In the genomic region with DNA sequence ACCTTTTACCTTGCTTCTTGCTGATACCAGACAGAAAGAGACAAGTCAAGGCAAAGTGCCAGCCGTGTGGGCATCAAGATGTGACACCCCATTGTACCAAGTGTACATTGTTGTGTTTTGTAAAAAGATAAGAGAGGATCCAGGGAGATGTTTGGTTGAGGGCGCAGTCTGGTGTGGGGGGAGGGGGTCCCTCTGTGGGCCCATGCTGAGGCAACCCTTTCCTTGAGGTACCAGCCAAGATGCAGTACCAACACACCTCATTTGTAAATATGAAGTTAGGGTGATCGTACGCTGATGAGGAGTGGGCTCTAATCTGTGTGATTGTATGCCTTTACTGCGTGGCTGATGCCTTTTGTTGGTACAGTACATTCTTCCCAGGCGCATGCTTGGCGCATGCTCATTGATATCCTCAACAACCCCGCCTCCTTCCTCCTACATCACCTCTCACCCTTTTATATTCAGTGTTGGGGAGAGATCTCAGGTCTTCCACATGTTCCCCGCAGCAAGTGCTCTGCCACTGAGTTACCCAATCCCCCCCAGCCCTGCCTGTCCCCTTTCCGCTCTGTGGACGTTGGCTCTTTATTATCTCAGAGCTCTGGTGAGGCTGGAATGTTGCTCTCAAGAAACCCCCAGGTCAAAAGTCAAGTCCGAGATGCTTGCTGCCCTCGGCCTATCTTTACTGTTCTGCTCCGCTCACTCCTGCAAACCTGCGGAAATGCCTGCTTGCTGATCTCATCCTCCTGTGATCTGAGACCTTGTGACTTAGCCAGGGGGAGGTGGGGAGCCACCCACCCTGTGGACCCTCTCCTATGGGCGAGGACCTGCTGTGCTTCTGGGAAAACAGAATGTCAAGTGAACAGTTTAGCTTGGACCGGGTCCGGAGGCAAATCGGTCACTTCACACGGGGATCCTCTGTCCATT, we compare ENCODE assay signal across 10 mouse cellular contexts.
DNase-seq lines count a peak whose midpoint lies in the region; ATAC-seq lines count a peak whose summit lies in the region.
"Had no signal": no experiment of that assay in that cellular context is flagged by ENCODE, and none has a peak within 500 bp of the region (broad histone marks: within the 10 kb centered on the region; RNA-seq: fewer than 3 reads in every experiment).

No protein-coding gene starts in this region.

- no peak overlapping the region for H3K4me3 ChIP-seq in embryonic facial prominence, embryonic 10.5 days
- H3K4me3 ChIP-seq in heart, embryonic 15.5 days: no peak overlapping the region

- no peak overlapping the region for H3K27ac ChIP-seq in embryonic facial prominence, embryonic 10.5 days (replicated peaks)
- peak overlapping the region; percentile 67 for H3K27ac ChIP-seq in heart, embryonic 15.5 days

- peaks cover 20% of the 10 kb centered on the region for H3K4me1 ChIP-seq in embryonic facial prominence, embryonic 10.5 days
- H3K4me1 ChIP-seq in heart, embryonic 15.5 days (replicated peaks): peaks cover 8% of the 10 kb centered on the region

- no peaks in the 10 kb centered on the region for H3K9me3 ChIP-seq in embryonic facial prominence, embryonic 10.5 days
- no peaks in the 10 kb centered on the region for H3K9me3 ChIP-seq in heart, embryonic 15.5 days (replicated peaks)

- no peaks in the 10 kb centered on the region for H3K27me3 ChIP-seq in embryonic facial prominence, embryonic 10.5 days (replicated peaks; ENCODE audit: low read depth, poor library complexity, severe bottlenecking)
- H3K27me3 ChIP-seq in heart, embryonic 15.5 days: no peaks in the 10 kb centered on the region

- peak; percentile 83 for ATAC-seq in heart, embryonic 15.5 days (replicated peaks; ENCODE audit: insufficient number of reproducible peaks, insufficient read depth, low FRiP score, low read depth)
- no peak for ATAC-seq in activated CD4-positive, CD25-positive, alpha-beta regulatory T cell, adult 4 months

- peak; percentile 3 for DNase-seq in lung, postnatal 10 days
- DNase-seq in lung, adult 18-20 months: no peak
- peak; percentile 23 for DNase-seq in embryonic facial prominence, embryonic 10.5 days (ENCODE audit: low spot score)
- DNase-seq in retina, postnatal 1 day: peak; percentile 24
- DNase-seq in adipocyte (ENCODE audit: low spot score): no peak
- DNase-seq: adrenal gland, adult 2 months; left cerebral cortex, postnatal 4 days; right cerebral cortex, postnatal 14 days had no signal

- H3K36me3 ChIP-seq in embryonic facial prominence, embryonic 10.5 days (replicated peaks): no peaks in the 10 kb centered on the region
- H3K36me3 ChIP-seq in heart, embryonic 15.5 days: no peaks in the 10 kb centered on the region

- 74% methylated on average over 20 of the region's 20 CpGs for WGBS in embryonic facial prominence, embryonic 10.5 days
- 44% methylated on average over 20 of the region's 20 CpGs for WGBS in heart, embryonic 15.5 days

- H3K4me2 ChIP-seq in heart, embryonic 15.5 days: peak overlapping the region; percentile 40

- H3K9ac ChIP-seq in heart, embryonic 15.5 days: no peak overlapping the region

Comparison
In these comparisons a context has a peak if more than half of its experiments do, and no peak if none do; other contexts are left out.
1. DNase-seq: peak in lung, postnatal 10 days (single experiment), embryonic facial prominence, embryonic 10.5 days (single experiment) and retina, postnatal 1 day (single experiment); none in lung, adult 18-20 months (0 of 2) and adipocyte (single experiment).